Mouse (Mus musculus): ENCODE measurements around the gene Acyp2. TPM values are rescaled to one million over a fixed set of nuclear protein-coding genes. Genes with fewer than 3 reads are reported as not detected.

Acyp2 gene
- polyA plus RNA-seq, 1 experiment from 2014 or later, result 33.5 TPM

Other genes with a start within 250 kb of the Acyp2 start
- gene 4930505A04Rik, start 177.8 kb downstream of the Acyp2 start, polyA plus RNA-seq (2015; fragmentation: Nextera tagmentation; extraction: Ambion mirVana), result 0.23 and 0.31 TPM in 2 replicates
- gene Psme4, start 122.1 kb upstream of the Acyp2 start, polyA plus RNA-seq (2015; fragmentation: Nextera tagmentation; extraction: Ambion mirVana), result 14.7 and 14.9 TPM in 2 replicates
- gene Gpr75, start 235.8 kb upstream of the Acyp2 start, polyA plus RNA-seq (2015; fragmentation: Nextera tagmentation; extraction: Ambion mirVana), result 0.15 and 0.28 TPM in 2 replicates
- 30.5 and 30.8 TPM in 2 replicates for gene Asb3, start 235.8 kb upstream of the Acyp2 start, polyA plus RNA-seq (2015; fragmentation: Nextera tagmentation; extraction: Ambion mirVana)

Measured in lung, embryonic 16.5 days (tissue).